Mouse (Mus musculus): ENCODE measurements around the gene Kcnab2. TPM values are rescaled to one million over a fixed set of nuclear protein-coding genes. Genes with fewer than 3 reads are reported as not detected.

The Kcnab2 gene
- total RNA-seq, 2 experiments from 2014 or later, result 382 to 428 TPM

DNA sequence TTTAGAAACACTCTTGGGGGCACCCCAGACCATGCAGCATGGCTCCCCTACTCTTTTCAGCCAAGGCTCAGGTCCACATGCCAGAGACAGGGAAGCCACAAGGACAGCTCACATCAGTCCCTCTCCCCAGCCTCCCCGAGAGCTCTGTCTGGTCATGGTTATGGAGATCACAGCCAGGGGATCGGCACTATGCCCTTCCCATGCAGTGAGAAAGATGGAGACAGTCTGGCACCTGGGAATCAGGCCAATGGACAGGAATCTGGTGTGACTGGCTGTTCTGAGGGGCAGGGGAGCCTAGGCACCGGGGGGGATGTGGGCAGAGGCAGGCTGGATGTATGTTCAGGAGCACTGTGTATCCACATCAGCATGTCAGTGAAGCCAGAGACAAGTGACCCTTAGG, 78.7 kb downstream of the Kcnab2 start:
- DNase-seq (ENCODE audit: low spot score in 2 of 2), result no peak

DNA sequence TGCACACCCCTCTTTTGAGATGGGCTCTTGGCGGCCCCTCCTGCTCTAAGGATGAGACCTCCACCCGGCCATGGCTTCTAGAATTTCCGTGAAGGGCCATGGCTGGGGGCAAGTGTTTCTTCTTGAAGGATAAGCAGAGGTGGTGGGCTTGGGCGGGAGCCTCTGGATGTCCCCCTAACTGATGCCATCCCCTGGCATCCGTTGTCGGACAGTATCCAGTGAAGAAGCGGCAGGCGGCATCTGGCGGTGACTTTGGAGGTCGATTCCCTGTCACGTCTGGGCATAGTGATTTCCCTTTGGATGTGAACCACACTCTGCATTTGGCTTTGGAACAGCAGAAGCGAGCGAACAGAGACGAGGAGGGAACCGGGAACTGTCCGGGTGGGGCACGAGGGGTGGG, 85.0 kb downstream of the Kcnab2 start:
- no peak for DNase-seq (ENCODE audit: low spot score in 2 of 2)

DNA sequence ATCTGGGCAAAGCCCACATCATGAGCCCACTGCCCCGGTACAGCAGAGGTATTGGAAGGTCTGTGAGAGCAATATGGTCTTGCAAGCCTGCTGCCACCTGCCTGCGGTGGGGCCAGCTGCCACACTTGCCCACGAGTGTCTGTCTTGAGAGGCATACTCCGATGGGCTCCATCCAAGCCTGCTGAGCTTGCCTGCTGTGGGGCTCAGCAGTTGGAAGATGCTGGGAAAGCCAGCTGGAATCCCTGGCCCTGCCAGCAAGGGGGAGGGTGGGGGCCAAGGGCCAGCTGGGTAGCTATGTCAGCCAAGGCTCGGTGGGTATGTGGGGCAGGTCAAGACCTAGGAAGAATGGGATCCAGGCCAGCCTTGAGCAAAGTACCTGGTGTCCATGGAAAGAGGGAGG, 85.5 kb downstream of the Kcnab2 start:
- DNase-seq (ENCODE audit: low spot score in 2 of 2), result peak; percentile 60 to 63

DNA sequence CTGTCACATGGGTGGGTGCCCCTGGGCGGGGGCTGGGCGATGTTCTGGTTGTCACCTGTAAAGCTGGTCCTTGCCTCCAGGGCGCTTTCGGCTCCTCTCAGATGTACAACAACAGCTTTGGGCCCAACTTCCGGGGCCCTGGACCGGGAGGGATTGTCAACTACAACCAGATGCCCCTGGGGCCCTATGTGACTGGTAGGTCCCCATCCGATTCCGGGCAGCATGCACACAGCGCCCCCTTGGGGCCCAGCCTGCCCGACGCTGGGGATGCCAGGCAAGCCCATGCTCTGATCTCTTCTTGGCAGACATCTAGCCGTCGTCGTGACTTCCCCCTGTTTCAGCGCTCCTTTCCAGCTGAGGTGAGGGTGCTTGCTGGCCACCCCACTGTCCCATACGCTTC, 92.0 kb downstream of the Kcnab2 start:
- peak in 1 of 2 experiments; percentile 46 for DNase-seq (ENCODE audit: low spot score in 2 of 2)

DNA sequence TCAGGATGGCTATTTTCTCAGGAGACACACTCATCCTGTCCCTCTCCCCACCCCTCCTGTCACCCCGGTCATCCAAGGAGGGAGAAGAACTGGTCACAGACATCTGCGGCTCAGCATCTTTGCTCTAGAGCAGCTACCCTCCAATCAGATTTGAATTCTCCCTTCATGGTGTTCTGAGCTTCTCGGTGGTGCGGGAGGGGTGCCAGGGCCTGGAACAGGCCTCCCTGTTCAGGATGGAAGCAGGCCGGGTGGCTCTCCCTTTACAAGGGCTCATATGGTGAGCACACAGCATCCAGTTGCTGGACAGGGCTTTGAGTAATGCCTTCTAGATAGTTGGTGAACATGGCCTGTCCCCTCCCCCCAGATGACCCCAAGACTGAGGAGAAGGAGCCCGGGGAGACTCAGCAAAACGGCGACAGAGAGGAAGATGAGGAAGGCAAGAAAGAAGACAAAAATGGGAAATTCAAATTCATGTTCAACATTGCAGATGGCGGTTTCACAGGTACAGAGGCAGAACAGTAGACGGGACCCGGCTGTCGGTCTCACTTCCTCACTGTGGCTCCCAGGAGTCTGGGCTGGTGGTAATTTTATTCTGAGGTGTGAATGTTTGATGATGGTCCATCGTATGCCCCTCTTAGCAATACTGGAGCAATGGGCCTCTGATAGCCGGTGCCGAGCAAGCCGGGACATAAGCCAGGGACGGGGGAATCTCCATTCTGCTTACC, 95.0 kb downstream of the Kcnab2 start:
- DNase-seq (ENCODE audit: low spot score in 2 of 2), result no peak

DNA sequence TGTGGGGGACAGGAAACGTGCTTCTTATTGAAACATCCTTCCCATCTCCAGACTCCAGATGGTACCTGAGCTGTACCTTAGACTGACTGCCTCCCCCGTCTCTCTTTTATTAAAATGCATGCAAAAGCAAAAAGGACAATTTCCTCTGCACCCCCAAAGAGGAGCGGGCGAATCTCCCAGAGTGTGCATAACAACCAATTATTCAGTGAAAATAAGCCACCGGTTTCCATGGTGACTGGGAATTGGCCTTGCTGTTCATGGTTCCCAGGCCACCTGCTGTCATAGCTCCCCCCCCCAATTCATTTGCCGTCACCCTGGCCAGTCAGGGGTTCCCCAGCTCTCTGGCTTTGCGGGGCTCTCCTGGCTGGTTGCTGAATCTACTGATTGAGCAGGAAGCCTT, 112.4 kb downstream of the Kcnab2 start:
- DNase-seq (ENCODE audit: low spot score in 2 of 2), result no peak

DNA sequence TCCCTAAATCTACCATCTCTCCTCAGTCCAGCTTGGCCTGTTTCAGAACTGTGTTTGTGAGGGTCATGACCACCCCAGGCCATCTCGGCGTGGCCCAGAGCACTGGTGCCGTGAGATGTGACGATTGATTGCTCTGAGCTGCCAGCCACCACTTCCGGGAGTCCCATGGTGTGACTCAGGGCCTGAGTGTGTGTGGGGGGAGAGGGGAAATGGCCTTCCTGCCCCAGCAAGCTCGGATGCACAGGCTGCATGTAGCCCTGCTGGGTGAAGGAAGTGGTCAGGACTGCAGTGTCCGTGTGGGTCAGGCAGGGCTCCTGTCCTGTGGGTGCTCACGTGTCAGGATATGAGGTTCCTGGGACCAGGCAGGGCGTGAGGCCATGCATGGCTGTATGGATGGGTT, 115.5 kb downstream of the Kcnab2 start:
- DNase-seq (ENCODE audit: low spot score in 2 of 2), result no peak

DNA sequence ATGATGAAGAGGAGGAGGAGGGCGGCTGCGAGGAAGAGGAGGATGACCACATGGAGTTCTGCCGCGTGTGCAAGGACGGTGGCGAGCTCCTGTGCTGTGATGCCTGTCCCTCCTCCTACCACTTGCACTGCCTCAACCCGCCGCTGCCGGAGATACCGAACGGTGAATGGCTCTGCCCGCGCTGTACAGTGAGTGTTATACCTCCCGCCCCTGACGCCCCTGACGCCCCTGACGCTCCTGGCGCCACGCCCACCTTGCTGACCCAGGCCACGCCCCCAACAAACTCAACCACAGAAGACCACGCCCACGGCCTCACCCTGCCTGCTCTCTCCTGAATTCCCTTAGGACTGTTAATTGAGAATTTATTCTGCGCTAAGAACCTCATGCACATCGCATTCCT, 116.8 kb downstream of the Kcnab2 start:
- DNase-seq (ENCODE audit: low spot score in 2 of 2), result no peak

DNA sequence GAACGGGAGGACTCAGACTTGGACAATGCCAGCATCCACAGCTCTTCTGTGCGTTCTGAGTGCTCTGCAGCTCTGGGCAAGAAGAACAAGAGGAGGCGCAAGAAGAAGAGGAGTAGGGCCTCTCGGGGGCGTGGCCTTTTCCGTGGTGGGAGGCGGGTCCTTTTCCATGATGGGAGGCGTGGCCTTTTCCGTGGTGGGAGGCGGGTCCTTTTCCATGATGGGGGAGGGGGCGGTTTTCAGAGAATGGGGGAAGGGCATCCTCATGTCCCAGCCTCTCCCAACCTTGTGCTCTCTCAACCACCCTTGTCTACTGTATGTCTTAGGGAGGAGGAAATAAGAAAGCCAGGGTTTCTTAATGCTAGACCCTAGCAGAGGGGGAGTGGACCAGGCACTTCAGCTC, 118.0 kb downstream of the Kcnab2 start:
- DNase-seq (ENCODE audit: low spot score in 2 of 2), result no peak

DNA sequence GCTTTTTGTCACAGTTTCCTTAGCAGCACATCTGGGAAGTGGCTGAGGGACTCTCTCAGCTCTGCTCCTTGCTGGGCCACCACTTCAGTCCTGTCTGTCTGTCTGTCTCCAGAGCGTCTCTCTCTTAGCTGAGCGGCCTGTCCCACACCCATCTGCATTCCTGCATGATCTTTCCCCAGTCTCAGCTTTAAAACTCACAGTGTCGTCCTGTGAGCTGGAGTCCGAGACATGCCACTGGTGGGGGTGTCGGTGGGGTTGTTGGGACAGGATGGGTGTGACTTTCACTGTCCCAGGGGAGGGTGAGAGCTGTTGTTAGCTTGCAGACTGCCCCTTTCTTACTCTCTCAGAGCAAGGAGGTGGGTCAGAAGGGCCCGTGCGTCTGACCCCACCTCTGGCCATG, 122.0 kb downstream of the Kcnab2 start:
- no peak for DNase-seq (ENCODE audit: low spot score in 2 of 2)

DNA sequence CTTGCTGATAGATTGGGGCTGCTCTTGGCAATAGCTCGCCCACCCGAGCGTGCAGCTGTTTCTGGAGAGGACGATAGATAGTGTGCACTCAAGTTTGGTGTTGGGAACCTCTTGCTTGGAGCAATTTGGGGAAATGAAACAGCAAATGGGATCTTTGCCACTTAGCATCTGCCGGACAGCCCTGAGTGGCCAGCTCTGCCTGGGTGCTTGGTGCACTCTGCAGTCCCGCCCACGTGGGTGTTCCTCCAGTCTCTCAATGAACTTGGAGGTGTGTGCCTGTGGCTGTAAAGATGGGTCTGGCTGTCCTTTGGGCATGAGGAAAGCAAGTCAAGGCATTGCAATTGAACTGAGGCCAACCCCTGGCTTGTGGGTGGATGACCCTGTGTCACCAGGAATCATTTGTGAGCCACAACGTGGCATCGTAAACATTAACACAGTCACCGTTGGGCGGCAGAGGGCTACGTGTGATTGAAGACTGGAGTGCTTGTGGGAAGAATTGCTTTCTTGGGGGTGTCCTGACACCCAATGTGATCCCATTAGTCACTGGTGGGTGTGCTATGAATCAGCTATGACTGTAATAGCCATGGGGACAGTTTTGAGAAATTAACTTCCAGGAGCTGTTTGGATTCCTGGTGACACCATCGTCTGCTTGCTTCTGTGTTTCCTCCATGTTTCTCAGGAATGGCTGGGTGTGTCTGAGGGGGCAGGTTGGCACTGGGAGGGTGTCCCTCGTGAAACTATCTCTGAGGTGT, 123.6 kb downstream of the Kcnab2 start:
- peak in 1 of 2 experiments; percentile 28 for DNase-seq (ENCODE audit: low spot score in 2 of 2)

DNA sequence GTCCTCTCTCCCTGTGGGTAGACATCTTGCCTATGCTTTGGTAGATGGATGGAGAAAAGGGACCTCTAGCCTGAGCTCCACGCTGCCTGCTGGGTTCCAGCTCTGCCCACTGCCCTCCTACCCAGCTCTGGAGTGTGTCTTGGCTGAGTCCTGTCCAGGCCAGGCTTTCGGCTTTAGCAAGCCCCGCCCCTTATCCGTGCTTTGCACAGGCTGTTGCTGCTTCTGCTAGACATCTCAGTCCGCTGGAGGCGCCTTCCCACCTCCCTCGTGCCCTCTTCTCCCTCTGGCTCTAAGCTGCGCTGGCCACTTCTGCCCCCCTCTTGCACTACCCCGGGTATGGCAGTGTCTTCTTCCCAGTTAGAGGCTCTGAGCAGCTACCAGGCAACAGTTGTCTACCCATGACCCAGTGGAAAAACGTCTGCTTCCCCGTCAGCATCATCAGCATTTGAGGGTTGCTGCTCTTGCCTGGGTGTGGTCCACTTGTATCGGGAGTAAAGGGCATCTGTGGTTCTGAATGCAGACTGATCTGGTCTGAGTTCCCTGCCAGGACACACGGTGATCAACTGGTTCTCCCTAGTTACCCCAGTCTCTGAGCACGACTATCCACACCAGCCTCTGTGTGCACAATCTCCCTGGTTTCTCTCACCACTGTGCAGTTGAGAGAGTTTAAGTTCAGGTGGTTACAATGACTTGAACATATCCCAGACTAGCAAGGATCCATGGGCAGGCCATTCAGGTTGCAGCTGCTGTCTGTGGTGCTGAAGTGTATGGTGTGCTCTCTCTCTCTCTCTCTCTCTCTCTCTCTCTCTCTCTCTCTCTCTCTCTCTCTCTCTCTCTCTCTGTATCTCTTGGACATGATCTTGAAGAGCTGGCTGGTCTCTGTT, 126.0 kb downstream of the Kcnab2 start:
- peak; percentile 48 to 57 for DNase-seq (ENCODE audit: low spot score in 2 of 2)

DNA sequence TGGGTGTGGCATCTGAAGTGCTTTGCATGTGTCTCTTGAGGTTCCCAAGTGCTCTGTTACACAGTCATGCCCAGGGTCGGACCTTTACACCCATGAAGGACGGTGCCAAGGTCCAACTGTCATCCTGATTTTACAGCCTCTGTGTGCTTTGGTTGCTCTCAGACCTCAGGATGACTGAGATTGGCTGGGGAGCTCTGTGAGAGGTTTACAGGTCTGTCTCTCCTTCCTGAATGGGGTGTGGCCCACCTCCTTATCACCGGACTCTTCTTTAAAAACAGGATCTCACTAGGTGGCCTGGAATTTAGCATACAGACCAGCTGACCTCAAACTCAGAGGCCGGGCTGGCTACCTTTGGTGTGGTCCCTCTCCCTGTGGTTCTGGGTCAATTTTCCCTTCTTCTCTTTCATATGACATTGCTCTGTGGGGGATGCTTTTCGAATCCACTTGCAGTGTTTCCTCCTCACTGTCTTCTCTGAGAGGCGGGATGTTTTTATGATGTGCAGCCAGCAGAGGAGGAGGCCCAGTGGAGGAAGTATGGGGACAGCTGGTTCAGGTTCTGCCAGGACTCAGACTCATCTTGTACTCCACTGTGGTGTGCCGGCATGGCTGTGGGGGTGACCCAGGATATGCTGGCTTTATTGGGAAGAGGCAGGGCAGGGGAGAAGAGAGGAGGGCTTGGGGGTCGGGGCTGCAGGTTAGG, 126.8 kb downstream of the Kcnab2 start:
- DNase-seq (ENCODE audit: low spot score in 2 of 2), result peak; percentile 51 to 59

DNA sequence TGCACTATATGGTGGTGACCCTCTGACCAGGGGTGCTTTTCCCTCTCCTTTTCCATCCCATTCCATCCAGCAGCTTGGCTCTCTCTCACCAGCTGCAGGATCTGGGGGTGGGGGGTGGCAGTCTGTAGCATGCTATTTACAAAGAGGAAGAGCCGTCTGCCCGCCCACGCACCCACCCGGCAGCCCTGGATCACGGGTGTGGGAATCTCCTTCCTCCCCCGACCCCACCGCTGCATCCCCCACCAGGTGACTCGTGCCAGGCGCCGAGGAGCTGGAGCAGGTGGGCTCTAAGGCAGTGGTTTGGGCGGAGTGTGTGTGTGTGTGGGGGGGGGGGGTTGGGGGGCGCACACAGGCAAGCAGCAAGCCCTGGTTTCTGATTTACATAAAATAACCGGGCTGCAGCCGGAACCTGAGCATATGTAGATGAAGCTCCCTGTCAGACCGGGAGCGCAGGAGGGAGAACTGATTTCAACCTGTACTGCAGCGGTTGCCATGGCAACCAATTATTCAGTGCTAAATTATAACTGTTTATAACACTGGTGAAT, 127.8 kb downstream of the Kcnab2 start:
- DNase-seq (ENCODE audit: low spot score in 2 of 2), result peak; percentile 68 to 80

DNA sequence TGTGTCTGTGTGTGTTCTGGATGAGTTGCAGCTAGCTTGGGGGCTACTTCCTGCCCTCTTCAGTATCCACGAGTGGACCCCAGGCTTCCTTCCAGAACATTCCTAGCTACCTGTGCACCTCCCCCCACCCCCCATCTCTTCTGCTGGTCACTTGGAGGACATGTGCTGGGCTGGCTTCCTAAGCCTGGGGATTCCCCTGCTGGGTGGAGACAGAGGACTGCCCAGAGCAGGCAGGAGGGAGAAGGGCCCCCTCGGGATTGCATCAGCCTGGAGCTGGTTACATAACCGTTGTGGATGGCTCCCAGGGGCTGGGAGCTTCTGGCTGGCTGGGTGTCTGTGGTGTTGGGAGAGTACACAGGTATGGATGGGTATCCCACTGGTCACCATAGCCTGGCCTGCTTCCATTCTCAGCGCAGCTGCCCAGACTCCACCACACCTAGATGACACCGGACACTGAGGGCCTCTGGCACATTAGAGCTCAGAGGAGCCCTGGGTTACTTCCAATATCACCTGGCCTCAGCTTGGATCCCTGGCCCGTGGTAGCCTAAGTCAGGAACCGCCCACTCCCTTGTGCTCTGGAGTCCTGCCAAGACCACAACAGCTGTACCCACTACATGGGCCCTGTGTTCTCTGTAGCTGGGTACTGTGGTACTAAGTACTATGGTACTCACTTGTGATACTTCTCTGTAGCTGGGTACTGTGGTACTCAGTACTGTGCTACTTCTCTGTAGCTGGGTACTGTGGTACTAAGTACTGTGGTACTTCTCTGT, 132.4 kb downstream of the Kcnab2 start:
- DNase-seq (ENCODE audit: low spot score in 2 of 2), result peak; percentile 61 to 71

DNA sequence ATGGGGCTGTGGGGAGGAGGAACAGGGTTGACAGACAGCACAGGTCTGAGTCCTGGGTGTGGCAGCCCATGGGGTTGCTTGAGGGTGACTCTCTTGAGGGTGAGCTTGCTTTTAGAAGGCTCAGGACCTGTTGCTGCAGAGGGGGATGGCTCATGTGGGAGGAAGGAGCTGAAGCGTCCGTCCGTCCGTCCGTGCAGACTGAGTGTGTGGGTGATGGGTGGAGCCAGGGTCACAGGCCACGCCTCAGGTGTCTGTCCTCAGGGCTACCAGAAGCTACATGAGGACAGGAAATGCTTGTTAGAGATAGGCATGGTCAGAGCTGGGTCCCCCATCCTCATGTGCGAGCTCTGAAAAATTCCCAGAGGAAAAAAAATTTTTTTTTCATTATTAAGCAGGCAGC, 133.0 kb downstream of the Kcnab2 start:
- DNase-seq (ENCODE audit: low spot score in 2 of 2), result no peak

DNA sequence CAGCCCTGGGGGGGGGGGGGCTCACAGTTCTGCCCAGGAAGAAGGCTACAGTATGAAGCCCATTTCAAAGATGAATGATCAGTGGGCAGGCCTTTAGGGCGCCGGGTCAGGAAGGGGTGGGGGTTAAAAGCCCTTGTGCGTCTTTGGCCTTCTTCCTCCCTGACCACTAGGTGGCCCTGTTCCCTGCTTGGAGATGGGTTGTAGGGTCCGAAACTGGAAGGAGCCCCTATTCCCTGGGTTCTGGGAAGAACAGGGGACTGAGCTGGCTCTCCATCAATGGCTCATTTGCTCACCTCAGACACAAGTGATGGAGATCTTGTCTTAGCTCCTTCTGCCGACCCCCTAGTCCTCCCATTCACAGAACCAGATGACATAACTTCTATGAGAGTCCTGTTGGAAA, 134.4 kb downstream of the Kcnab2 start:
- DNase-seq (ENCODE audit: low spot score in 2 of 2), result peak in 1 of 2 experiments; percentile 35
